Mouse (Mus musculus) testis, adult 2 months (tissue): Measurements from ENCODE around the gene Esrrg.

Experiments used
- CTCF ChIP-seq: fragments of 200-500 bp; IDR thresholded peaks from 2 replicates; pipeline ENCODE4 v1.5.1; 2012; ENCODE audit warnings: low read depth, mild to moderate bottlenecking, inconsistent platforms, low read length, moderate library complexity; ENCODE audit not compliant: control insufficient read depth, insufficient read depth, insufficient replicate concordance
- POLR2A ChIP-seq: fragments of 200-500 bp; IDR thresholded peaks from 2 replicates; pipeline ENCODE4 v1.6.1; 2012; ENCODE audit warnings: low read depth, mild to moderate bottlenecking, inconsistent platforms, low read length, moderate library complexity; ENCODE audit not compliant: control insufficient read depth

GRCm38 (mm10) chr1:188221226-188221792, 612.7 kb downstream of the Esrrg start:
- TF ChIP-seq POLR2A, result no peak
- TF ChIP-seq CTCF, result no peak
